Mouse (Mus musculus): ENCODE measurements at regions not wholly inside any gene's neighbourhood (a gene's known extent, or its start where the extent isn't known, plus 50 kb on each side); places are given as distances from the start of the nearest gene placed in this dataset.

- no peak overlapping the region for H3K4me3 ChIP-seq (ENCODE audit: insufficient read depth in 1 of 2, low read depth in 1 of 2, low read length in 2 of 2, poor library complexity in 1 of 2, severe bottlenecking in 1 of 2)
- no peak overlapping the region for H3K27ac ChIP-seq (ENCODE audit: insufficient read depth, low read depth, low read length, poor library complexity, severe bottlenecking)
- DNase-seq (ENCODE audit: low read depth, low spot score) = no peak
- no peaks in the 10 kb centered on the region for H3K36me3 ChIP-seq (ENCODE audit: control insufficient read depth, insufficient read depth, low read length, poor library complexity, severe bottlenecking)
- no peak overlapping the region for H3K9ac ChIP-seq (ENCODE audit: insufficient read depth, low read depth, low read length, poor library complexity, severe bottlenecking)
- H3K4me1 ChIP-seq (ENCODE audit: control insufficient read depth in 2 of 2, insufficient read depth in 2 of 2, low read length in 2 of 2, poor library complexity in 1 of 2) = 0 out of 4 replicates have a peak, but pooled peaks cover 0 to 2% of the 10 kb centered on the region in 2 experiments
- in situ Hi-C loops (cut with MboI; ENCODE audit: low sequenced_read_pairs in 2 of 2, unreplicated experiment in 2 of 2) = no loop called here
- TF ChIP-seq HCFC1 (IDR thresholded peaks at IDR 0.05; ENCODE audit: borderline replicate concordance, insufficient read depth, low read length) = no peak
- no peak for TF ChIP-seq ZNF384 (IDR thresholded peaks at IDR 0.05; ENCODE audit: low read depth, low read length)
- TF ChIP-seq CHD2 (IDR thresholded peaks at IDR 0.05; ENCODE audit: low read depth, low read length) = no peak
- no peak for TF ChIP-seq MAFK (IDR thresholded peaks at IDR 0.05; ENCODE audit: insufficient read depth, low read depth, low read length)
- no peak for TF ChIP-seq ZC3H11A (IDR thresholded peaks at IDR 0.05; ENCODE audit: borderline replicate concordance, low read depth, low read length)
- no peaks in the 10 kb centered on the region for H3K9me3 ChIP-seq (ENCODE audit: control insufficient read depth, insufficient read depth, low read depth, low read length)
Measured at GRCm38 (mm10) chr12:77788273-77788672, 405.8 kb upstream of the Gm6657 start.

- no peaks in the 10 kb centered on the region for H3K36me3 ChIP-seq (ENCODE audit: control insufficient read depth, insufficient read depth, low read length, poor library complexity, severe bottlenecking)
- H3K9ac ChIP-seq (ENCODE audit: insufficient read depth, low read depth, low read length, poor library complexity, severe bottlenecking) = no peak overlapping the region
- 0 out of 4 replicates have a peak, but pooled peaks cover 0 to 2% of the 10 kb centered on the region in 2 experiments for H3K4me1 ChIP-seq (ENCODE audit: control insufficient read depth in 2 of 2, insufficient read depth in 2 of 2, low read length in 2 of 2, poor library complexity in 1 of 2)
- DNase-seq (ENCODE audit: low read depth, low spot score) = no peak
- no peaks in the 10 kb centered on the region for H3K9me3 ChIP-seq (ENCODE audit: control insufficient read depth, insufficient read depth, low read depth, low read length)
- no peak overlapping the region for H3K4me3 ChIP-seq (ENCODE audit: insufficient read depth in 1 of 2, low read depth in 1 of 2, low read length in 2 of 2, poor library complexity in 1 of 2, severe bottlenecking in 1 of 2)
- no peak overlapping the region for H3K27ac ChIP-seq (ENCODE audit: insufficient read depth, low read depth, low read length, poor library complexity, severe bottlenecking)
- TF ChIP-seq HCFC1 (IDR thresholded peaks at IDR 0.05; ENCODE audit: borderline replicate concordance, insufficient read depth, low read length) (no peak), MAFK (IDR thresholded peaks at IDR 0.05; ENCODE audit: insufficient read depth, low read depth, low read length) (no peak), ZNF384 (IDR thresholded peaks at IDR 0.05; ENCODE audit: low read depth, low read length) (no peak), CHD2 (IDR thresholded peaks at IDR 0.05; ENCODE audit: low read depth, low read length) (no peak), ZC3H11A (IDR thresholded peaks at IDR 0.05; ENCODE audit: borderline replicate concordance, low read depth, low read length) (no peak)
- in situ Hi-C loops (cut with MboI; ENCODE audit: low sequenced_read_pairs in 2 of 2, unreplicated experiment in 2 of 2) = no loop called here
Measured at GRCm38 (mm10) chr12:77789427-77789826, 404.6 kb upstream of the Gm6657 start.

- TF ChIP-seq HCFC1 (IDR thresholded peaks at IDR 0.05; ENCODE audit: borderline replicate concordance, insufficient read depth, low read length) = no peak
- no peak for TF ChIP-seq ZNF384 (IDR thresholded peaks at IDR 0.05; ENCODE audit: low read depth, low read length)
- no peak for TF ChIP-seq CHD2 (IDR thresholded peaks at IDR 0.05; ENCODE audit: low read depth, low read length)
- TF ChIP-seq ZC3H11A (IDR thresholded peaks at IDR 0.05; ENCODE audit: borderline replicate concordance, low read depth, low read length) = no peak
- TF ChIP-seq MAFK (IDR thresholded peaks at IDR 0.05; ENCODE audit: insufficient read depth, low read depth, low read length) = no peak
- no peak for DNase-seq (ENCODE audit: low read depth, low spot score)
- in situ Hi-C loops (cut with MboI; ENCODE audit: low sequenced_read_pairs in 2 of 2, unreplicated experiment in 2 of 2) = no loop called here
- H3K9me3 ChIP-seq (ENCODE audit: control insufficient read depth, insufficient read depth, low read depth, low read length) = no peaks in the 10 kb centered on the region
- H3K4me3 ChIP-seq (ENCODE audit: insufficient read depth in 1 of 2, low read depth in 1 of 2, low read length in 2 of 2, poor library complexity in 1 of 2, severe bottlenecking in 1 of 2) = no peak overlapping the region
- 0 out of 4 replicates have a peak, but pooled peaks cover 0 to 2% of the 10 kb centered on the region in 2 experiments for H3K4me1 ChIP-seq (ENCODE audit: control insufficient read depth in 2 of 2, insufficient read depth in 2 of 2, low read length in 2 of 2, poor library complexity in 1 of 2)
- no peak overlapping the region for H3K27ac ChIP-seq (ENCODE audit: insufficient read depth, low read depth, low read length, poor library complexity, severe bottlenecking)
- H3K9ac ChIP-seq (ENCODE audit: insufficient read depth, low read depth, low read length, poor library complexity, severe bottlenecking) = no peak overlapping the region
- no peaks in the 10 kb centered on the region for H3K36me3 ChIP-seq (ENCODE audit: control insufficient read depth, insufficient read depth, low read length, poor library complexity, severe bottlenecking)
Measured at GRCm38 (mm10) chr12:77789871-77790270, 404.2 kb upstream of the Gm6657 start.

- no peak for DNase-seq (ENCODE audit: low read depth, low spot score)
- H3K27ac ChIP-seq (ENCODE audit: insufficient read depth, low read depth, low read length, poor library complexity, severe bottlenecking) = no peak overlapping the region
- no peaks in the 10 kb centered on the region for H3K9me3 ChIP-seq (ENCODE audit: control insufficient read depth, insufficient read depth, low read depth, low read length)
- no peak for TF ChIP-seq CHD2 (IDR thresholded peaks at IDR 0.05; ENCODE audit: low read depth, low read length)
- no peak for TF ChIP-seq HCFC1 (IDR thresholded peaks at IDR 0.05; ENCODE audit: borderline replicate concordance, insufficient read depth, low read length)
- TF ChIP-seq ZNF384 (IDR thresholded peaks at IDR 0.05; ENCODE audit: low read depth, low read length) = no peak
- no peak for TF ChIP-seq MAFK (IDR thresholded peaks at IDR 0.05; ENCODE audit: insufficient read depth, low read depth, low read length)
- no peak for TF ChIP-seq ZC3H11A (IDR thresholded peaks at IDR 0.05; ENCODE audit: borderline replicate concordance, low read depth, low read length)
- H3K36me3 ChIP-seq (ENCODE audit: control insufficient read depth, insufficient read depth, low read length, poor library complexity, severe bottlenecking) = no peaks in the 10 kb centered on the region
- no peak overlapping the region for H3K4me3 ChIP-seq (ENCODE audit: insufficient read depth in 1 of 2, low read depth in 1 of 2, low read length in 2 of 2, poor library complexity in 1 of 2, severe bottlenecking in 1 of 2)
- 0 out of 4 replicates have a peak, but pooled peaks cover 0 to 2% of the 10 kb centered on the region in 2 experiments for H3K4me1 ChIP-seq (ENCODE audit: control insufficient read depth in 2 of 2, insufficient read depth in 2 of 2, low read length in 2 of 2, poor library complexity in 1 of 2)
- in situ Hi-C loops (cut with MboI; ENCODE audit: low sequenced_read_pairs in 2 of 2, unreplicated experiment in 2 of 2) = no loop called here
- no peak overlapping the region for H3K9ac ChIP-seq (ENCODE audit: insufficient read depth, low read depth, low read length, poor library complexity, severe bottlenecking)
Measured at GRCm38 (mm10) chr12:77790891-77791672, 403.0 kb upstream of the Gm6657 start.
